Mouse (Mus musculus) CH12.LX (cell line): ENCODE data around the gene Cyp3a13.
"Not testable (repeated sequence)": the region's sequence is repeated elsewhere in the genome, so short reads cannot be mapped to it uniquely, and the experiment has no call there.

ENCODE experiments used
- CTCF ChIP-seq, 2 experiments: IDR thresholded peaks in 1 of 2; conservative IDR thresholded peaks in 1 of 2; 2 replicates each; pipeline ENCODE4 v1.5.1; 2011 to 2012; ENCODE audit warnings: low read depth in 2 of 2, low read length in 2 of 2, improper control_type of control experiment in 1 of 2, inconsistent platforms in 1 of 2, mild to moderate bottlenecking in 1 of 2, moderate library complexity in 1 of 2
- MAFK ChIP-seq: IDR thresholded peaks from 2 replicates; pipeline ENCODE4 v1.6.1; 2011; ENCODE audit warnings: low read length, improper control_type of control experiment; ENCODE audit not compliant: insufficient replicate concordance
- MEF2A ChIP-seq: IDR thresholded peaks from 2 replicates; pipeline ENCODE4 v1.6.1; 2014; ENCODE audit warnings: low read depth, mild to moderate bottlenecking, inconsistent platforms, low read length, improper control_type of control experiment, borderline replicate concordance
- POLR2A ChIP-seq: IDR thresholded peaks from 2 replicates; pipeline ENCODE4 v1.6.1; 2011; ENCODE audit warnings: low read depth, mild to moderate bottlenecking, improper control_type of control experiment, low read length
- SMC3 ChIP-seq: IDR thresholded peaks from 2 replicates; pipeline ENCODE4 v1.6.1; 2011; ENCODE audit warnings: low read depth, low read length, improper control_type of control experiment
- ZKSCAN1 ChIP-seq: IDR thresholded peaks from 2 replicates; pipeline ENCODE4 v1.6.1; 2012; ENCODE audit warnings: low read depth, inconsistent platforms, low read length, improper control_type of control experiment, borderline replicate concordance
- ZMIZ1 ChIP-seq: IDR thresholded peaks from 2 replicates; pipeline ENCODE4 v1.6.1; 2012; ENCODE audit warnings: low read depth, mild to moderate bottlenecking, inconsistent platforms, low read length, improper control_type of control experiment

DNA sequence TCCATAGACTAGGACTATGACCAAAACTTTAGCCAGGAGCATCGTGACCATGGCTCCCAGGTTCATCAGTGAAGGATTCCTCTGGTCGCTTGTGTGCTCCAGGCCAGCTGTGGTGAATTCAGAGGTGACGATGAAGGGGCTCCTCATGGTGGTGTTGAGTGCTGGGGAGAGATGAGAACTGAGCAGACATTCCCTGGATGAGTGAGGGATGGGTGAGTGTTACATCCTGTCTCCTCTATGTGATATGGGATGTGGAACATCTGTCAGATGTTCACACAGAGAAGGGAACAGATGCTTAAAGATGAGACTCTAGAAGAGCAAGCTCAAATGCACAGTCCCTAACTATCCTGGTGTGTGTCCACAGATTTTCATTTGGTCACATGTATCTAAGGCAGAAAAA, 66.5 kb downstream of the Cyp3a13 start:
- TF ChIP-seq CTCF (conservative IDR thresholded peaks at IDR 0.05 in 1 of 2, IDR thresholded peaks at IDR 0.05 in 1 of 2; ENCODE audit: low read depth in 2 of 2, low read length in 2 of 2); POLR2A; ZMIZ1; ZKSCAN1; MAFK; SMC3; MEF2A: not testable (repeated sequence)
